Mouse (Mus musculus): Measurements from ENCODE around the gene Abhd6. TPM values are rescaled to one million over a fixed set of nuclear protein-coding genes. Genes with fewer than 3 reads are reported as not detected.

Gene Abhd6
- polyA plus RNA-seq (2016; fragmentation: Nextera tagmentation; extraction: Ambion mirVana): 21.4 and 22.0 TPM in 2 replicates

DNA sequence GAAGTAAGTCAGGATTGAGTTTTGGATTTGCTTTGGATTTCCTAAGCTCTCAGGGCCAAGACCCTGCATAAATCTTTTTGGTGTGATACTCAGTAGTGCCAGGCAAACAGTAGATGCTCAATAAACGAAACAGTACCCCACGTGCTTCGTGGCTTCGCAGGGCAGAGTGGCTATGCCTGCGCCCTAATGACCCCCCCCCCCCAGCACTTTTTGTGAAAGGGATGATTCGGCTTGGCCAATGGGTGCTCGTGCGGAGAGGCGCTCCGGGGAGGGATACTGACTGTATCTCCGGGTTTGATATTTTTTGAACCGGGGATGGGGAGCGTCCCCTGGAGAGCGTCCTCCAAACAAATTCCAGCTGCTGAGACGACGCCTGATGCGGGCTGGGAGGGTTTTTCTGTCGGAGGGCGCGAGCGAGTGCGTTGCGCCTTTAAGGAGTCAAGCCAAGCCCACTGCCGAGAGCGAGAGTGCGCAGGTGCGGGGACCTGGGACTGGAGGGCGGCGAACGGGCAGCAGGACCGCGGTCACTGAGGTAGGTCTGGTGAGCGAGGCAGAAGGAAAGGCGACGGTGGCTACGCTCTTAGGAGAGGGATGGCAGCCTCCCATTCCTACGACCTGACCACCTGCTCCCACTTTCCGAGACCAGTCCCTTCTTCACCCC is at the start of gene Abhd6:
Abhd6 (plus strand) TSS at position 471 of the 661 bp plus-strand sequence.
- Histone ChIP-seq H3K4me3 (peak within 1 kb of the TSS; percentile 66), H3K9ac (peak within 1 kb of the TSS; percentile 63), H3K9me3 (no peaks in the 10 kb centered on the region), H3K36me3 (no peaks in the 10 kb centered on the region), H3K4me1 (peaks cover 22% of the 10 kb centered on the region; the same call in 1 of the 2 replicates), H3K4me2 (replicated peaks) (peak within 1 kb of the TSS; percentile 78), H3K27ac (peak within 1 kb of the TSS; percentile 54; the same call in 1 of the 2 replicates), H3K27me3 (peaks cover 30% of the 10 kb centered on the region)
- ATAC-seq (ENCODE audit: insufficient number of reproducible peaks, insufficient read depth, low FRiP score, low TSS enrichment): peak; percentile 85
- under 1% methylated on average over 37 of the region's 38 CpGs for WGBS

DNA sequence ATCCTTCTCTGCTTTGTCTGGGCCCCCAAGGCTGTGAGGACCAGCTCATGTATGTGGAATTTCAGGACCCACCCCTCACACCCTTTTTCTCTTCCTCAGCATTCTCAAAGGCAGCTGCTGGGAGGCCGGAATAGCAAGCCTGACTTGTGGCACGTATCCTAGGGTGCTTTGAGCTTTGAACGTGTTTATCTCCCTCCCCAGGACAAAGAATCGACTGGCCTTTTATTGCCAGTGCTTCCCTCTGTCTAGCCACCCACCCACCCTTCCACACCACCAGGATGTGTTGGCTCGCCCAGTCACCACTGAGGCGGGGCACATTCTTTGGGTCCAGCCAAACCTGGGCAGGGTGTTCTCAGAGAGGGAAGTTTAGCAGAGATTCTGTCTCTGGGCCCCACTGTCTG is 48.6 kb upstream of the Abhd6 start:
- peaks cover 13% of the 10 kb centered on the region for H3K4me1 ChIP-seq
- no peak for ATAC-seq (ENCODE audit: insufficient number of reproducible peaks, insufficient read depth, low FRiP score, low TSS enrichment)
- no peak overlapping the region for H3K27ac ChIP-seq
- no peak overlapping the region for H3K4me3 ChIP-seq
- H3K9me3 ChIP-seq: no peaks in the 10 kb centered on the region
- H3K27me3 ChIP-seq: no peaks in the 10 kb centered on the region
- peaks cover 24% of the 10 kb centered on the region for H3K36me3 ChIP-seq
- 57% methylated on average over 6 of the region's 6 CpGs for WGBS
- H3K4me2 ChIP-seq (replicated peaks): no peak overlapping the region
- no peak overlapping the region for H3K9ac ChIP-seq

DNA sequence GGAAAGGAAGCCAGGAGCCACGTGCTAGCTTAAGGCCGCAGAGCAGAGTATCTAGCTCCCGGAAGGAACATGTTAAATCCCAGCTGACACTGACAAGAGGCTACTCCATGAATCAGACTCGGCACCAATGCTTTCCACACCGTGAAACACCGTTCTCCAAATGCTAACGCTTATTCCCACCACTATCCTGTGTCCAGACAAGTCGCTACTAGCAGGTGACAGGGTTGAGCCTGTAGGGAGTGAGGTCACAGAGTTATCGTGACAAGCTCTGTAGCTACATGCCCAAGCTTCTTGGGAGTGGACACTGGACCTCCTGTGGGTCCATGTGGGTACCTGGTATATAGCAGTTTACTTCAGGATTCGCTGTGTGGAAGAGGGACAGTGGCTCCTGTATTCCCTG is 46.3 kb upstream of the Abhd6 start:
- peaks cover 13% of the 10 kb centered on the region for H3K4me1 ChIP-seq
- no peaks in the 10 kb centered on the region for H3K9me3 ChIP-seq
- no peak overlapping the region for H3K9ac ChIP-seq
- H3K4me3 ChIP-seq: no peak overlapping the region
- 73% methylated on average over 10 of the region's 10 CpGs for WGBS
- H3K36me3 ChIP-seq: peaks cover 3% of the 10 kb centered on the region; the same call in 1 of the 2 replicates
- ATAC-seq (ENCODE audit: insufficient number of reproducible peaks, insufficient read depth, low FRiP score, low TSS enrichment): no peak
- no peak overlapping the region for H3K27ac ChIP-seq
- H3K4me2 ChIP-seq (replicated peaks): no peak overlapping the region
- H3K27me3 ChIP-seq: no peaks in the 10 kb centered on the region

DNA sequence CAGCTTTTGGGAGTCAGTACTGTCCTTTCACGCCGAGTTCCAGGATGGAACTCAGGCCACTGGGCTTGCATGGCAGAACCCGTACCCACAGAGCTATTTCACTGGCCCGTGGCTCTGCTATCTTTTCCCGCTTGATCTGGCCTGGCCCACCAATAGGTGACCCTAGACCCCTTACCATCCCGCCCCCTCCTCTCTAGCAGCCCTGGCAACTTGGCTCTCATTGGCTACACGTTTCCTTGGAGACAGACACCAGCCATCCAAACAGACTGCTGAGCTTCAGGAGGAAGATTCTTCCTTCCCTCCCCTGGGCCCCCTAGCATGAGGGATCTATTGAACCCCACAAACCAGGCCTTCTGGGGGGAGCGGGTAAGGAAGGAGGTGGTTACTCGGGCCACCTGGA is 45.7 kb upstream of the Abhd6 start, which contains the start of gene Gm45521:
Gm45521 (plus strand) TSS at position 240 of the 400 bp plus-strand sequence.
- Histone ChIP-seq H3K27ac (no peak within 1 kb of the TSS), H3K4me1 (peaks cover 13% of the 10 kb centered on the region), H3K4me2 (replicated peaks) (no peak within 1 kb of the TSS), H3K27me3 (no peaks in the 10 kb centered on the region), H3K36me3 (no peaks in the 10 kb centered on the region), H3K4me3 (no peak within 1 kb of the TSS), H3K9ac (no peak within 1 kb of the TSS), H3K9me3 (no peaks in the 10 kb centered on the region)
- ATAC-seq (ENCODE audit: insufficient number of reproducible peaks, insufficient read depth, low FRiP score, low TSS enrichment): no peak
- 51% methylated on average over 9 of the region's 9 CpGs for WGBS

DNA sequence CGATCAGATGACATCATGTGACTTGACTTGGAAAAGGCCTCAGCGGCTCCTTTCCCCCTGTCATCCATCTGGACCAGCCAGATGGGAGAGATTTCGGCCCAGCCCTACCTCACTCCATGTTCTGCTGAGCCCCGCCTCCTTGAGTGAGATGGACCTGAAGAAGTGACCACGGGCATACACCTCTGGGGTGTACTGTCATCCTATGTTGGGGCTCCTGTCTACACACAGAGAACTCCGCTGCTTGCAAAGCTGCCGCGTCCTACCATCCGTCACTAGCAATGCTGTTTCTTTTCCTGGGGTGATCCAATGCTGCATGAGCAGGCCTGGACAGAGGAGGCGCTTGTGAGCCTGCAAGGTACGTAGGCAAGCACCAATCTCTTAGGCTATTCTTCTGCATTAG is 42.1 kb upstream of the Abhd6 start:
- H3K4me3 ChIP-seq: no peak overlapping the region
- H3K9me3 ChIP-seq: no peaks in the 10 kb centered on the region
- WGBS: 44% methylated on average over 11 of the region's 11 CpGs
- H3K4me1 ChIP-seq: no peaks in the 10 kb centered on the region
- H3K27ac ChIP-seq: no peak overlapping the region
- ATAC-seq (ENCODE audit: insufficient number of reproducible peaks, insufficient read depth, low FRiP score, low TSS enrichment): no peak
- no peak overlapping the region for H3K4me2 ChIP-seq (replicated peaks)
- H3K27me3 ChIP-seq: no peaks in the 10 kb centered on the region
- no peaks in the 10 kb centered on the region for H3K36me3 ChIP-seq
- no peak overlapping the region for H3K9ac ChIP-seq

DNA sequence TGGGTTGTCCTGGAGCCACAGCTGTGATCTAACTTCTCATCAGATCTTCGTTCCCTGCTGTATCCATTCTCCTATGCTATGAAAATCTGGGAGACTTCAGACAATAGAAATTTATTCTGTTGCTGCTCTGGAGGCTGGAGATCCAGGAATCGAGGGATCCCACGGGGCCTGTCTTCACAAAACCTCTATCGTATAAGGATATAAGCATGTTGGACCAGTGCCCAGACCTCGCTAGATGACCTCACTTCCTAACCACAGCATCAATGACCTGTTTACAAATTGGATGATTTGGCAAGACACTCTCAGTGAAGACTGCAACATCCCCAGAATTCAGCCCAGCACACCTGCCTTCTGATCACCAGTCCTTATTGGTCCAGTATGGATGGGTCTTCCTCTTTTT is 41.0 kb upstream of the Abhd6 start:
- Histone ChIP-seq H3K4me1 (no peaks in the 10 kb centered on the region), H3K9ac (no peak overlapping the region), H3K4me2 (replicated peaks) (no peak overlapping the region), H3K4me3 (no peak overlapping the region), H3K36me3 (no peaks in the 10 kb centered on the region), H3K27me3 (no peaks in the 10 kb centered on the region), H3K9me3 (no peaks in the 10 kb centered on the region), H3K27ac (no peak overlapping the region)
- WGBS: 67% methylated on average over 5 of the region's 5 CpGs
- ATAC-seq (ENCODE audit: insufficient number of reproducible peaks, insufficient read depth, low FRiP score, low TSS enrichment): no peak

DNA sequence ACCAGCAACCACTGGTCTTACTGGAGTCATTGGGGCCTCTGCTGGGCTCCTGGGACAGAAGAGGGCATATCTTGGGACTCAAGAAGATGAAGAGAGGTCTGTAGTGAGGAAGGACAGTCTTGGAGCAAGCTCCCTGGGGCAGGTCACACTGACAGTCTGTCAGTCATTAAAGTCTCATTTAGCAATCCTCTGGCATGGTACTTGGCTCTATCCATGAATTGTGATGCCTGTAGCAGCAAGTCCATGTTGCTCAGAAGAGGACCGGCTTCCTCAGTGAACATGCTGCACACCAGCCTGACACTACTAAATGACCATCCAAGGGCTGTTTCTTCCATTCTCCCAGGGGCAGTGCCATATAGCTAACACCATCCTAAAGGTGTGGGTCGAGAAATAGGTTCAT is 40.1 kb upstream of the Abhd6 start:
- H3K9me3 ChIP-seq: no peaks in the 10 kb centered on the region
- 78% methylated on average over 2 of the region's 2 CpGs for WGBS

DNA sequence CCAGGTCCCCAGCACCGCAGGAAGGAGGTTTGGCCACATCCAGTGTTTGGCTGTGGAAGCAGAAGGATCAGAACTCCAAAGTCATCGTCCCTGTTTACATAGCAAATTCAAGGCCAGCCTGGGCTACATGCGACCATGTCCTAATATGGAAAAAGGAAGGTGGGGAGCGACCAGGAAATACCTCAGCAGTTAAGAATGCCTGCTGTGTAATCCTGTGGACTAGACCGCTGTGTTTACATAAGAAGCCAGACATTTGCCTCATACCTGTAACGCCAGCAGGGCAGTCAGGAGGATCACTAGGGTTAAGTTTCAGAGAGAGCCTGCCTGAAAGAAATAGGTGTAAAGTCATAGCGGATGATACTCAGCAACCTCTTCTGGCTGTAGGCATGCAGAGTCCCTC is 39.5 kb upstream of the Abhd6 start:
- Histone ChIP-seq H3K4me3 (no peak overlapping the region), H3K27ac (no peak overlapping the region), H3K27me3 (no peaks in the 10 kb centered on the region), H3K4me2 (replicated peaks) (no peak overlapping the region), H3K9me3 (no peaks in the 10 kb centered on the region), H3K9ac (no peak overlapping the region), H3K4me1 (no peaks in the 10 kb centered on the region), H3K36me3 (no peaks in the 10 kb centered on the region)
- WGBS: 56% methylated on average over 7 of the region's 7 CpGs
- ATAC-seq (ENCODE audit: insufficient number of reproducible peaks, insufficient read depth, low FRiP score, low TSS enrichment): no peak

More for the DNA sequence above, 40.1 kb upstream of the Abhd6 start:
- Histone ChIP-seq H3K27me3 (no peaks in the 10 kb centered on the region), H3K4me2 (replicated peaks) (no peak overlapping the region), H3K36me3 (no peaks in the 10 kb centered on the region), H3K4me3 (no peak overlapping the region), H3K9ac (no peak overlapping the region), H3K4me1 (no peaks in the 10 kb centered on the region), H3K27ac (no peak overlapping the region)
- ATAC-seq (ENCODE audit: insufficient number of reproducible peaks, insufficient read depth, low FRiP score, low TSS enrichment): no peak

DNA sequence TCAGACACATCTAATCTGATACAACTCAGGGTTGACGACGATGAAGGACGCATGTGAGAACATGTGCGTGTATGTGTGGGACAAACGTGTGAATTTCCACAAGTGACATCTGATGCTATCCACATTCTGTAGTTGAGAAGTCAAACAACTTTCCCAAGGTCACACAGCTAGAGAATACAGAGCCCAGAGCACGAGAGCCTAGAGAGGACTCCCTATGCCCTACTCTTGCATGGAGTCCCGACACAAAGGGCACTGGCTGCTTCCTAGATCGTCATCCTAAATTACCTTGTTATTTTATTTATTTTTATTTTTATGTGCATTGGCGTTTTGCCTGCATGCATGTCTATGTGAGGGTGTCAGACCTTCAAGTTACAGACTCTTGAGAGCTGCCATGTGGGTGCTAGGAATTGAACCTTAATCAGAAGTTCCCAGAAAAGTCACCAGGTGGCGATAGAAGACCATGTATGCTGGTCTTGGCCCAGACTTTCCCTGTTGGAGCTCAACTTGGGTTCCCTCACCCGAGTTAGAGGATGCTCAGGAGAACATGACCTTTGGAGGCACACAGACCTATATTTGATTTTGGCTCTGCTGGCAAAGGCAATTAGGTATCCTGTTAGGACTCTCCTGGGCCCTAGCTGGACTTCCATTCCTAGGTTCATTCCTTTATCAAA is 38.3 kb upstream of the Abhd6 start:
- no peak overlapping the region for H3K9ac ChIP-seq
- ATAC-seq (ENCODE audit: insufficient number of reproducible peaks, insufficient read depth, low FRiP score, low TSS enrichment): no peak
- WGBS: 49% methylated on average over 11 of the region's 11 CpGs
- no peaks in the 10 kb centered on the region for H3K4me1 ChIP-seq
- no peak overlapping the region for H3K4me3 ChIP-seq
- no peak overlapping the region for H3K27ac ChIP-seq
- H3K27me3 ChIP-seq: no peaks in the 10 kb centered on the region
- H3K9me3 ChIP-seq: no peaks in the 10 kb centered on the region
- H3K36me3 ChIP-seq: no peaks in the 10 kb centered on the region
- H3K4me2 ChIP-seq (replicated peaks): no peak overlapping the region

DNA sequence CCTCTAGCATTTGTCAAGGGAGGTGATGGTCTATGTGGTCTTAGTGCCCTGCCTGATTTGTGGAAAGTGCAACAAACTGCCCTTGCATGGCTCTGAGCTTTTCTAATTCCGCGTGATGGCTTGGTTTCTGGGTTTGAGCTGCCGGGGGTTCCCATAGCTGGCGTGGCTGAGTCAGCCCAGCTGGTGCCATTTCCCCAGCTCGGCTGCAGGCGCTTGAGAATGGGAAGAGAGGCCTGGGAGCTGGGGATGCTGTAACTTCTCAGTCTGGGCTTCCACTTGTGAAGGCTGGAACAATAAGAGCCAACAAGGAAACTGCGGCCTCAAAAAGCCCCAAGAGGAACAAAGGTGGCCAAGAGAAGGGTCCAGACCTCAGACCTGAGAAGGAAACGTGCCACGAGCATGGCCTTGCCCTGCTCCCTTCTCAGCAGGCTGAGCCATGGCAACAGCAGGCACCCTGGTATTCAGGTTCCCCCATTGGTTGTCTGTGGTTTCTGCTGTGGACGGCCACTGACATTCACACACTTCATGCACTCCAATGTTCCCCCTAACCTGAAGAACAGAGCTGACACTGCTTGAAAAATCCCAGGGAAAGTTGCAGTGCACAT is 30.7 kb upstream of the Abhd6 start:
- no peak overlapping the region for H3K27ac ChIP-seq

DNA sequence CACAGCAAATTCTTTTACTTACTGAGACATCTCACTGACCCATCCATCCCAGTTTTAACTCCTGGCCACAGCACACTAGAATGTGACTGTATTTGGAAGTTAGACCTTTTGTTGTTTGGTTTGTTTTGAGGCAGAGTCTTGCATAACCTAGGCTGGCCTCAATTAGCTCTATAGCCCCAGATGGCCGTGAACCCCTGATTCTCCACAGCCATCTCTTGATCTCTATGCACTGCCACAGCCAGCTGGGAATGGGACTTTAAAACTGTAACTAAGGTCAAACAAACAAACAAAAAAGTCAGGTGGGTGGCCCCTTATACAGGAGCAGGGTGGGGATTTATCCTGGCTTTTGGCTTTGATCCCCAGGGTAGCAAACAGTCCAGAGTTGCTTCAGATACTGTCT is 28.1 kb upstream of the Abhd6 start:
- no peak overlapping the region for H3K9ac ChIP-seq
- 84% methylated on average over 1 of the region's 1 CpGs for WGBS
- H3K27me3 ChIP-seq: no peaks in the 10 kb centered on the region
- H3K4me3 ChIP-seq: no peak overlapping the region
- no peaks in the 10 kb centered on the region for H3K4me1 ChIP-seq
- H3K9me3 ChIP-seq: no peaks in the 10 kb centered on the region
- H3K36me3 ChIP-seq: no peaks in the 10 kb centered on the region
- ATAC-seq (ENCODE audit: insufficient number of reproducible peaks, insufficient read depth, low FRiP score, low TSS enrichment): no peak
- no peak overlapping the region for H3K27ac ChIP-seq
- no peak overlapping the region for H3K4me2 ChIP-seq (replicated peaks)

More for the DNA sequence above, 30.7 kb upstream of the Abhd6 start:
- Histone ChIP-seq H3K27me3 (no peaks in the 10 kb centered on the region), H3K4me1 (no peaks in the 10 kb centered on the region), H3K36me3 (no peaks in the 10 kb centered on the region), H3K4me3 (no peak overlapping the region), H3K9ac (no peak overlapping the region), H3K4me2 (replicated peaks) (no peak overlapping the region), H3K9me3 (no peaks in the 10 kb centered on the region)
- 68% methylated on average over 10 of the region's 10 CpGs for WGBS
- ATAC-seq (ENCODE audit: insufficient number of reproducible peaks, insufficient read depth, low FRiP score, low TSS enrichment): no peak

DNA sequence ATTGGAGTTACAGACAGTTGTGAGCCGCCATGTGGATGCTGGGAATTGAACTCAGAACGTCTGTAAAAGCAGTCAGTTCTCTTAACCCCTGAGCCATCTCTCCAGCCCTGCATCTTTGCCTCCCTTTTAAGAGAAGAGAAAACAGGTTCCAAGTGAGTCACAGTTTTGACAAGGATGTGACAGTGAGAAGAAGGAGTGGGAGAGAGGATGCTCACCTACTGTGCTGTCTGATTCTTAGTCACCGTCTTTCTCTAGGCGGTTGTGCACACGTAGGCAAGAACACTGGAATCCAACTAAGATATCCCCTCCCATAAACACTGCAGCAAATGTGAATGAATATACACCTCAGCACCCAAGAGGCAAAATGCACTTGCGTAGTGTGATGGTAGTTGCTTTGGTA is 27.5 kb upstream of the Abhd6 start:
- H3K4me3 ChIP-seq: no peak overlapping the region
- no peaks in the 10 kb centered on the region for H3K27me3 ChIP-seq
- ATAC-seq (ENCODE audit: insufficient number of reproducible peaks, insufficient read depth, low FRiP score, low TSS enrichment): no peak
- no peak overlapping the region for H3K4me2 ChIP-seq (replicated peaks)
- H3K9me3 ChIP-seq: no peaks in the 10 kb centered on the region
- 82% methylated on average over 6 of the region's 6 CpGs for WGBS
- H3K36me3 ChIP-seq: no peaks in the 10 kb centered on the region
- H3K9ac ChIP-seq: no peak overlapping the region
- H3K4me1 ChIP-seq: no peaks in the 10 kb centered on the region
- no peak overlapping the region for H3K27ac ChIP-seq

All from embryonic facial prominence, embryonic 12.5 days (tissue).